Mouse (Mus musculus) cerebellum, adult 2 months (tissue): ENCODE measurements around the gene Msx2.

Experiments used
- CTCF ChIP-seq: fragments of 200-500 bp; IDR thresholded peaks from 2 replicates; pipeline ENCODE4 v1.5.1; 2011; ENCODE audit warnings: low read depth, mild to moderate bottlenecking, control low read depth, low read length, moderate library complexity, borderline replicate concordance; ENCODE audit not compliant: insufficient read depth
- POLR2A ChIP-seq: fragments of 200-500 bp; IDR thresholded peaks from 2 replicates; pipeline ENCODE4 v1.6.1; 2011; ENCODE audit warnings: low read length, control low read depth, borderline replicate concordance; ENCODE audit not compliant: insufficient read depth

- no peak for TF ChIP-seq CTCF
- no peak for TF ChIP-seq POLR2A
These were observed 1.1 kb upstream of the Msx2 start for GRCm38 (mm10) chr13:53473991-53474390.
